Mouse (Mus musculus) stomach, postnatal 0 days (tissue): ENCODE measurements at regions not wholly inside any gene's neighbourhood (a gene's known extent, or its start where the extent isn't known, plus 50 kb on each side); places are given as distances from the start of the nearest gene placed in this dataset.

Source experiments
- ATAC-seq: fragments of 200-750 bp; cut with Nextera tagmentation; 2 replicates; pipeline ENCODE4 v1.8.0; 2017; ENCODE audit not compliant: low FRiP score, low TSS enrichment
- DNase-seq: peaks from one replicate; pipeline ENCODE4 v3.0.0-alpha.2; 2016; ENCODE audit warnings: low spot score
- H3K27ac ChIP-seq: fragments of 300-500 bp; sonication (generic); replicated peaks from 2 replicates; pipeline ENCODE4 v1.5.1; 2014; ENCODE audit warnings: mild to moderate bottlenecking, control low read depth
- H3K27me3 ChIP-seq: fragments of 300-500 bp; sonication (generic); 2 replicates; pipeline ENCODE4 v1.6.1; 2014; ENCODE audit warnings: low read length; ENCODE audit not compliant: control insufficient read depth, insufficient read depth
- H3K36me3 ChIP-seq: fragments of 300-500 bp; sonication (generic); 2 replicates; pipeline ENCODE4 v1.6.1; 2014; ENCODE audit warnings: low read length, mixed read lengths; ENCODE audit not compliant: control insufficient read depth, insufficient read depth
- H3K4me1 ChIP-seq: fragments of 300-500 bp; sonication (generic); replicated peaks from 2 replicates; pipeline ENCODE4 v1.6.1; 2014; ENCODE audit warnings: antibody characterized with exemption; ENCODE audit not compliant: control insufficient read depth, insufficient read depth
- H3K4me2 ChIP-seq: fragments of 300-500 bp; sonication (generic); replicated peaks from 2 replicates; pipeline ENCODE4 v1.6.1; 2014; ENCODE audit warnings: low read depth, mild to moderate bottlenecking, control low read depth, moderate library complexity
- H3K4me3 ChIP-seq: fragments of 300-500 bp; sonication (generic); 2 replicates; pipeline ENCODE4 v1.5.1; 2014; ENCODE audit warnings: low read depth, low read length, control low read depth
- H3K9ac ChIP-seq: fragments of 300-500 bp; sonication (generic); 2 replicates; pipeline ENCODE4 v1.6.1; 2014; ENCODE audit warnings: mild to moderate bottlenecking, low read length, control low read depth, mixed read lengths
- H3K9me3 ChIP-seq: fragments of 300-500 bp; sonication (generic); 2 replicates; pipeline ENCODE4 v1.6.1; 2016; ENCODE audit warnings: low read length; ENCODE audit not compliant: control insufficient read depth
- CTCF ChIP-seq: IDR thresholded peaks from 2 replicates; pipeline ENCODE4 v1.5.1; 2016; ENCODE audit warnings: antibody characterized with exemption, low read depth, mild to moderate bottlenecking, moderate library complexity
- EP300 ChIP-seq: optimal IDR thresholded peaks from 2 replicates; pipeline ENCODE3; 2016; ENCODE audit warnings: antibody characterized with exemption
- WGBS: fragments of 180-500 bp; shearing (Covaris S2); extraction: QIAGEN DNeasy Blood & Tissue Kit; methylation state at CpG from one replicate; pipeline ENCODE4 v1.1.7; 2014; 5-methylcytosine and 5-hydroxymethylcytosine counted together

DNA sequence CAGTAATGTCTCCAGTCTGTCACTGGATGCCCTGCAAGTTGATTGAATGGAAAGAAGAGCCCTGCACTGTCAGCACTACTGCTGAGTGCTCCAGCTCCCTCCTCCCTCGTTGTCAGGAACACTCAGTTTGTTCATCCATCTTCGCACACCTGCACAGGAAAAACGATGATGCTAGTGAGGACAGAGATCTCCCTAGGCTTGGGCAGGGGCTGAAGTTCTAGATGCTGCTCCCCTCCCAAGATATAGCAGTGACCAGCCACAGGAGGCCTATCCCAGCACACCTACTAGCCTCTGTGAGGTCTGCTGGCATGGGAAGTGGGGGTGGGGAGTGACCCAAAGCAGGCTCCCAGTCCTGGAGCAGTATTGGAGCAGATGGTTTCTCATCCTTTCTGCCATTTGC lies 305.8 kb downstream of the Wdr11 start:
- no peak overlapping the region for H3K27ac ChIP-seq
- H3K27me3 ChIP-seq = no peaks in the 10 kb centered on the region
- no peaks in the 10 kb centered on the region for H3K9me3 ChIP-seq
- DNase-seq = peak; percentile 10
- H3K4me2 ChIP-seq = no peak overlapping the region
- no peak for TF ChIP-seq CTCF
- TF ChIP-seq EP300 = no peak
- no peak overlapping the region for H3K4me3 ChIP-seq
- no peaks in the 10 kb centered on the region for H3K4me1 ChIP-seq
- 64% methylated on average over 3 of the region's 3 CpGs for WGBS
- H3K36me3 ChIP-seq = no peaks in the 10 kb centered on the region
- no peak overlapping the region for H3K9ac ChIP-seq
- ATAC-seq = no peak

DNA sequence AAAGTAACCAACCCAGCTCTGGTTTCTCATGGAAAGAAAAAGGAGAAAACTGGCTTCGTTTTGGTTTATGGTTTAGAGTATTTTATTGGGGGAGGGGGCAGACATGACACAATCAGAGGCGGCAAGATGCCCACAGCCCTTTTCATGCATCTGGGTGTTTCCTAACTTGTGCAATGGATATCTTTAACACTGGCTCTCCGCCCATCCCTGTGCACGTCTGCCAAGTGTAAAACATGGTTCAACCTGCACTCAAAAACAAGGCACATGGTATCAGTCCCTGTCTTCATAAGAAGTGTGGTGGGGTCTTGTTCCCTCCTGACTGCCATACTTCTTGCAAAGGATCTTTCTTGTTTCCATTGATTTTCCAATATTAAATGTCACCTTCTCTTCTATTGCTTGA lies 310.6 kb downstream of the Wdr11 start:
- DNase-seq = peak; percentile 5
- ATAC-seq = no peak
- Histone ChIP-seq H3K36me3 (no peaks in the 10 kb centered on the region), H3K27me3 (no peaks in the 10 kb centered on the region), H3K27ac (no peak overlapping the region), H3K4me2 (no peak overlapping the region), H3K4me3 (no peak overlapping the region), H3K9me3 (no peaks in the 10 kb centered on the region), H3K9ac (no peak overlapping the region), H3K4me1 (no peaks in the 10 kb centered on the region)
- TF ChIP-seq EP300 (no peak), CTCF (no peak)
- WGBS = 67% methylated on average over 4 of the region's 4 CpGs

DNA sequence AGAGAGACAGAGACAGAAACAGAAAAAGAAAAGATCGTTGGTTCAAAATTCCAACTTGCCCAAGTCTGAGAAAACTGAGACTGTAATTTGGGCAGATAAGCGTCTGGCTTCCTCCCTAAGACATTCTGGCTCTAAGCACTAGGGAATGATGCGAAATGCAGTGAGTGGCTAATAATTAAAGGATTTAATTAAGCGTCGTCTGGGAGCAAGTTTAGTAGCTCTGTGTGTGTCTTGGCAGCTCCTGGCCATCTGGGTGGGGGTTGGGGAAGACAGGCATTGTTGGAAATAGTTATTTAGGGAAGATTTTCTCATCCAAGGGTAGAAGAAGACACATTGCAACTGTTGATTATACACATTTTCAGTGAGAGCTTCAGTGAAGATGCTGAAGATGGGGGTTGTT lies 311.5 kb downstream of the Wdr11 start:
- Histone ChIP-seq H3K9ac (no peak overlapping the region), H3K27ac (no peak overlapping the region), H3K4me3 (no peak overlapping the region), H3K36me3 (no peaks in the 10 kb centered on the region), H3K4me1 (no peaks in the 10 kb centered on the region), H3K9me3 (no peaks in the 10 kb centered on the region), H3K27me3 (no peaks in the 10 kb centered on the region), H3K4me2 (no peak overlapping the region)
- no peak for ATAC-seq
- TF ChIP-seq CTCF (no peak), EP300 (no peak)
- no peak for DNase-seq
- 79% methylated on average over 5 of the region's 5 CpGs for WGBS

DNA sequence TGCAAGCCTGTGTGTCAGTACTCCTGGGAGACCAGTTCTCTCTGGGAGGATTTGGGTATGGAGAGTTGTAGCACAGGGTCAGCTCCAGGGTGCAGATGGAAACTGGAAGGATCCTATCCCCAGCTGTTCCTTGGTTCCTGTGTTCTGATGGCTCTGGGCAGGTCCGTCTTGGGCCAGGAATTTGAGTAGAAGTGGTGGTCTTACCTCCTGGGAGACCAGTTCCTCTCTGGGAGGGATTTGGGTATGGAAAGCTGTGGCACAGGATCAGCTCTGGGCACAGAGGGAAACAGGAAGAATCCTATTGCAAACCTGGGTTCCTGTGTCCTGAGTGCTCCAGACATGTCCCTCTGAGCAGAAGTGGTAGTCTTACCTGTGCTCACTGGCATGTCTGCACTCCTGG lies 314.5 kb downstream of the Wdr11 start:
- H3K4me1 ChIP-seq = no peaks in the 10 kb centered on the region
- no peaks in the 10 kb centered on the region for H3K27me3 ChIP-seq
- no peaks in the 10 kb centered on the region for H3K9me3 ChIP-seq
- H3K36me3 ChIP-seq = no peaks in the 10 kb centered on the region
- TF ChIP-seq EP300 = no peak
- no peak for TF ChIP-seq CTCF
- DNase-seq = peak; percentile 8
- H3K4me2 ChIP-seq = no peak overlapping the region
- H3K27ac ChIP-seq = no peak overlapping the region
- no peak overlapping the region for H3K9ac ChIP-seq
- H3K4me3 ChIP-seq = no peak overlapping the region
- WGBS = 85% methylated on average over 1 of the region's 1 CpGs
- ATAC-seq = no peak

DNA sequence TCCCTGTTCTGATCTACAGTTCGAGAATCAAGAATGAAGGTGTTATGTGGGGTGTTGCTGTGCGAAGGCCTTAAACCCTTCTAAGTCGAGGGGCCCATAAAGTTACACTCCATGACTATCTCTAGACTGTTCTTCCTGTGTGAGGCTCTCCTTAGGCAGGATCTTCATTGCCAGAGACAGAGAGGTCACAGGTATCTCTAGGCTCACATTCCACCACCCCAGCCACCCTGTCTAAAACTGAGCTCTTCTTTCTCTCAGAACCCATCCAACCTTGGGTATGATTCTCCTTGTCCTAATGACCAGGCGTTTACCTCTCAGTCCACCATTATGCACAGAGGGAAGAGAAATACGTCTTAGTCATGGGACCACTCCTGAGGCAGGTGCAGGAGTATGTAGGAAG lies 317.2 kb downstream of the Wdr11 start:
- DNase-seq = peak; percentile 3
- Histone ChIP-seq H3K27me3 (no peaks in the 10 kb centered on the region), H3K36me3 (no peaks in the 10 kb centered on the region), H3K27ac (no peak overlapping the region), H3K9ac (no peak overlapping the region), H3K4me2 (no peak overlapping the region), H3K9me3 (no peaks in the 10 kb centered on the region), H3K4me1 (no peaks in the 10 kb centered on the region), H3K4me3 (no peak overlapping the region)
- 90% methylated on average over 5 of the region's 5 CpGs for WGBS
- ATAC-seq = no peak
- TF ChIP-seq CTCF = no peak
- no peak for TF ChIP-seq EP300

DNA sequence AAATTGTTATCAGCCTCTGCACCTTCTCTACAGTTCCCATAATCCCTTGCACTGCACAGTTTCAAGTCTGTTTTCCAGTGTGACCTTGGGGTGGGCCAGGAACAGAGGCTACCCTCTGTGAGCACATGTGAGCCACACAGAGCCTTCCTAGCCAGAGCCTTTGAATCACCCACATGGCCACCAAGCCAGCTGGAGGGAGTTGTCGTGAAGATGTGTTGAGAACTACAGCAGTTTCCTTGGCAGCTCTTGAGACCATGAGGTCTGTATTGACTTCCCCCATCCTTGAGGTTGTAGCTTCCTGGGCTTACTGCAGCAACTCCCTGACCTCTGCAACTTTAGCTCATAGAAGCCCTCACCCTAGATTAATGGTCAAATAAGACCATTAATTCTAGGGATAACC lies 318.1 kb downstream of the Wdr11 start:
- Histone ChIP-seq H3K4me2 (no peak overlapping the region), H3K27ac (no peak overlapping the region), H3K9ac (no peak overlapping the region), H3K4me3 (no peak overlapping the region), H3K4me1 (no peaks in the 10 kb centered on the region), H3K9me3 (no peaks in the 10 kb centered on the region), H3K27me3 (no peaks in the 10 kb centered on the region), H3K36me3 (no peaks in the 10 kb centered on the region)
- ATAC-seq (no peak), DNase-seq (peak; percentile 8)
- WGBS = 40% methylated on average over 1 of the region's 1 CpGs
- no peak for TF ChIP-seq EP300
- TF ChIP-seq CTCF = no peak
